Mouse (Mus musculus): ENCODE measurements at regions not wholly inside any gene's neighbourhood (a gene's known extent, or its start where the extent isn't known, plus 50 kb on each side); places are given as distances from the start of the nearest gene placed in this dataset.

- no peak for DNase-seq (ENCODE audit: low spot score)
Measured at GRCm38 (mm10) chr10:126634731-126635130, 266.4 kb downstream of the Atp23 start.

GRCm38 (mm10) chr10:126628057-126628456 lies 273.1 kb downstream of the Atp23 start:
- no peak for DNase-seq (ENCODE audit: low spot score)

GRCm38 (mm10) chr10:126625466-126625865 lies 275.7 kb downstream of the Atp23 start:
- DNase-seq (ENCODE audit: low spot score), result peak; percentile 72

DNA sequence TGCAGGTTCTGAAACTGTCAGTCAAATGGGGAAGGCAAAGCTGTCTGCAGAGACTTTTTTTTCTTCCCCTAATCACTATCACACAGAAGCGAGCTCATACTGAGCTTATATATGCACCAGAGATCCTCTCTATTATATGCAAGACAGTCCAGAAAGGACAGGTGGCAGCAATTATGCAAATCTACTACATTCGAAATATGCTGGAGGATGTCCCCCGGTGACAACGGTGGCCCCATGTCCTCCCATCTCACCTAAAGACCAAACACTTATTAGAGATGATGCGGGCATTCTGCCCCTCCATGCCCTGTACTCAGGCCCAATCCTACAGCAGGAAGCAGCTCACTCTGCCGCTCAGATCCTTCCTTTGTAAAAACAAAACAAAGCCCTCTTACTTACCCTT lies 280.4 kb downstream of the Atp23 start:
- no peak for DNase-seq (ENCODE audit: low spot score)

GRCm38 (mm10) chr10:126619970-126620369 lies 281.2 kb downstream of the Atp23 start:
- no peak for DNase-seq (ENCODE audit: low spot score)

- DNase-seq (ENCODE audit: low spot score), result no peak
Measured at GRCm38 (mm10) chr10:126612226-126612625, 288.9 kb downstream of the Atp23 start.

DNA sequence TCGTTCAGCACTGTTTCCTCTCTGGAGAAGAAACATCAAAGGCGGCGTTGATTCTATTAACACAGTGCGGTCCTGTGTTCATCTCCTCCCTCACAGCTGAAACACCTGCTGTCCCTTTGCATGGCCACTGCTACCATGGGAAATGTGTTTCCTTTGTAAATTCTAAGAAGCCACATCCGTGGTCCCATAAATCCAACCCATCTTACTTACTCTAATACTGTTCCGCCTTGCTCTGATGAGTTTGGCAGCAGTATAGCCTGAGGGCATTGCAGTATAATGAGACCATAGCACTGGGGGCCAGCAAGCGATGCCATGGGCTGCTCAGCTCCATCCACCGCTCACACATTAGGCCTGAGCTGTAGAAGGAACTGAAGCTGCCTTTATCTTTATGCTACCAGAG lies 290.6 kb downstream of the Atp23 start:
- DNase-seq (ENCODE audit: low spot score), result no peak

DNA sequence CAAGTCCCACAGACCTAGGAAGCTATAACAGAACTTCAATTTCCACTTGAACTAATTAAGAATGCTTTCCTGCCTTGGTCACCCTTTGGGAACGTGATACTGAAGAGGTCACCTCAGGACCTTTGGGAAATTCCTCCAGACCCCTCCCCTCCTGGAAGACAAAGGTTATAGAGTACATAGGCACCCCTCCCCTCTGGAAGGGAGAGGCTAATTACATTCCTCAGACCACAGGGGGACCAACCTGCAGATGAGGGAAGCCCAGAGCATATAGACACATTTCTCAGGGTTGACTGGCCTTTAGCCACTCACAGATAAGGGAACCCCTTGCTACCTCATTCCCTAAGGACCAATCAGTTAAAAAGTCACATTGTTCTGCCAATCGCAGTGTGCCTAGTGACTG lies 301.5 kb downstream of the Atp23 start:
- no peak for DNase-seq (ENCODE audit: low spot score)

DNA sequence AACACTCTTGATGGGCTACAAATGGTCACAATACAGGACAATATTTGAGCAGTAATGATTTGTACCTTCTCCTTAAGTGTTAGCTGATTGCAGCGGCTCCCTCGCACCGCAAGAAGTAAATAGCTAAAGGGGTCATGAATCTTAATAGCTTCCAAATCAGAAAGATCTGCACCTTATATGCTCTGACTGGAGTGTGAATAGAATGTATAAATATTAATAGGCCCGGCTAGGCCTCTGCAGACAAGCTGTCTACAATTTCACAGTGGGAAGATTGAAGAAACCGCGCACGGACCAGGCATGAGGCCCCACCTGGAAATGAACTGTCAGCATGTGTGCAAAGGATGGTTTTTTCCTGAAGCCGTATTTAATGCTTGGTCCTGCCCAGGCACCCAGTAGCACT lies 333.0 kb downstream of the Atp23 start:
- DNase-seq (ENCODE audit: low spot score), result no peak

GRCm38 (mm10) chr10:126565326-126565725 lies 335.8 kb downstream of the Atp23 start:
- no peak for DNase-seq (ENCODE audit: low spot score)

- DNase-seq (ENCODE audit: low spot score), result no peak
Measured at GRCm38 (mm10) chr10:126555080-126555479, 346.1 kb downstream of the Atp23 start.

GRCm38 (mm10) chr10:126531950-126532349 lies 369.2 kb downstream of the Atp23 start:
- DNase-seq (ENCODE audit: low spot score), result no peak

DNA sequence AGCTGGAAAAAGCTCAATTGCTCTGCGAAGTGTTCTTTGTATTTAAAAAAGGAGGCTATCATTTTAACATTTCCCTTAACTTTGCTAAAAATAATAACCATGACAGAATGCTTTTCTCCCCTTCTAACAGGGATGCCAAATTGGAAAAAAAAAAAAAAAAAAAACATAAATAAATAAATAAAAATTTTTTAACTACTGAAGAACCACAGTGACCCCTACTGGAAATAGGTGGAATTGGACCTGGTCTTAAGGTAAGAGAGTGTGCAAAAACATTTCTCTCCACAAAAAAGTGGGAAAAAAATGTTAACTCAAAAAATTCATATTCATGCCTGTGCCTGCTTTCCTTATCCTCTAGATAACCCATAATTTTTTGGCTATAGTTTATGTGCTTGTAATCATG lies 369.8 kb downstream of the Atp23 start:
- peak; percentile 32 for DNase-seq (ENCODE audit: low spot score)

DNA sequence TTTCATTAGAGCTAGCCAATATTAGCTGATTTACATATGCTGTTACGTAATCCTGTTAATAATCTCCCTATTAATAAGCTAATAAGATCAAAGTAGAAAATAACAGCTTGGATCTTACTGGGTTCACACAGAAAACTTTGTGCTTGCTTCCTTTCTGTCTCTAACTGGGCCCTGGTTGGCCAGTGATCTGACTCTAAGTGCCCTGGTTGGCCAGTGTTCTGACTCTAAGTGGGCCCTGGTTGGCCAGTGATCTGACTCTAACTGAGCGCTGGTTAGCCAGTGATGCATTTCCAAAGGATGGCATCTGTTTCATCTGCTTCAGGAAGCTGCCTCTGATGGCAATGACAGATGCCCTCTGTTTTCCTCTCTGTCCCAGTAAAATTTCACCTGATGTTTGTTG lies 372.4 kb downstream of the Atp23 start:
- DNase-seq (ENCODE audit: low spot score), result no peak

- no peak for DNase-seq (ENCODE audit: low spot score)
Measured at GRCm38 (mm10) chr10:126526186-126526585, 375.0 kb downstream of the Atp23 start.

GRCm38 (mm10) chr10:126521836-126522815 lies 379.0 kb downstream of the Atp23 start:
- DNase-seq (ENCODE audit: low spot score), result peak; percentile 19

DNA sequence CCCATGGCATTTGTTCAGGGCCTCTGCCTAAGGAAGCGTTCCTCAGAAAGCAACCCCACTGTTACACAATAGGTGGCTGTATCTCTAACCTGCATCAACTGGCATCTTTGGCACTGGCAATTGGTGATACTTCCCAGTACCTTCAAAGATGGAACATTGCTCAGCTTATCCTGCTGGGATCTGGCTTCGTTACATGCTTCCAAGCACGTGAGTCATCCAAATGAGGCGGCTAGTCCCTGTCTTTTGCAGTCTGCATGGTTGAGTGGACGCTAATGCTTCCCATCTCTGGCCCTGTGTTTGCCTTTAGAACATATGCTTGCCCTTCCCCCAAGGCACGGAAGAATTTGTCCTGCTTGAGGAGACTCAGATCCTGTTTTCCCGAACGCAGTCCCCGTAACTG lies 380.2 kb downstream of the Atp23 start:
- DNase-seq (ENCODE audit: low spot score), result peak; percentile 55

DNA sequence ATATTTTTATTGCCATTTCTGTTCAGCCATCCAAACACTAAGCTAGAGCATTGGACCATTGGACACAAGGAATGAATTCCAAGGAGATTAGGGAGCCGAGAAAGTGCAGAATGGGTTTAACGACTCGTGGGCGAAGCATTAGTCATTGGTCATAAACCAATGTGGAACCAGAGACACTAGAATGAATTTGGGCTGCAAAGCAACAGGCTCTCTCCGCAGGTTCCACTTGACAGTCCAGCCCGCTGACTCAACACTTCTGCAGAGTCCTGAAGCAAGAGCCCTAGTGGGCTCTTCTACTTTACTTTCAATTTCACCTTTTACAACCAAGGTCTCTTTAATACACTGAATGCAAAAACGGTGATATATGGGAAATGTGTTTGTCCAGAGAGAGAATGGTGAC lies 388.0 kb downstream of the Atp23 start:
- DNase-seq (ENCODE audit: low spot score), result no peak

- DNase-seq (ENCODE audit: low spot score), result no peak
Measured at GRCm38 (mm10) chr10:126511511-126511910, 389.6 kb downstream of the Atp23 start.

GRCm38 (mm10) chr10:126505988-126506387 lies 395.2 kb downstream of the Atp23 start:
- no peak for DNase-seq (ENCODE audit: low spot score)

DNA sequence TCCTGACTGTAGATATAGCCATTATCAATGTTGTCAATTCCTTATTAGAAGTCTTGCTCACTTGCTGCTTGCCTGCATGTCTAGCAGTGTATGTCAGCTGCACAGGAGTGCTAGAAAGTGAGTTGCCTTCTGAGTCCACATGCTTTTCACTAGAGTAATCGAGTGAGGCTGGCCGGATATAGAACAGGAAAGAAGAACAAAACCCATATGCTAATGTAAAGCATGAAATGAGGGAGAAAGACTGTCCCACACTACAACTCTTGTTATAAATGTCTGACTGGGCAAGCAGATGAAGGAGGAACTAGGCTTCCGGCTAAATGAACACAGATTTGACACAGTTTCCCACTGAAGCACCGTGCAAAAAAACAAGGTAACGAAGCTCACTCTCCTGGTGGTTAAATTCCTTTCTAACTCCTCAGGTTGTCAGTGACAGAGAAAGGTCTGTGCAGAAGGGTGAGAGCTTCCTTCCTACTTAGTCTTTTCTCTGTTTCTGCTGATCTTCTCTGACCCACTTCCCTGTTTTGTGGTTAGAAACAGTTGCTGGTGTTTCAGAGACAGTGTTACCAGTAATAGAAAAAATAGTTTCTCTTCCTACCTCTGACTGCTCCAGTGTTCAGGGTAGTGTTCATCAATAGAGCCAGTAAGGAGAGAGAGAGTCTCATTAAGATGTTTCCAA lies 399.0 kb downstream of the Atp23 start:
- no peak for DNase-seq (ENCODE audit: low spot score)

- DNase-seq (ENCODE audit: low spot score), result no peak
Measured at GRCm38 (mm10) chr10:126498726-126499125, 402.4 kb downstream of the Atp23 start.

- DNase-seq (ENCODE audit: low spot score), result no peak
Measured at GRCm38 (mm10) chr10:126493734-126494133, 407.4 kb downstream of the Atp23 start.
